ENCODE assay signal across 8 mouse cellular contexts in the genomic region with DNA sequence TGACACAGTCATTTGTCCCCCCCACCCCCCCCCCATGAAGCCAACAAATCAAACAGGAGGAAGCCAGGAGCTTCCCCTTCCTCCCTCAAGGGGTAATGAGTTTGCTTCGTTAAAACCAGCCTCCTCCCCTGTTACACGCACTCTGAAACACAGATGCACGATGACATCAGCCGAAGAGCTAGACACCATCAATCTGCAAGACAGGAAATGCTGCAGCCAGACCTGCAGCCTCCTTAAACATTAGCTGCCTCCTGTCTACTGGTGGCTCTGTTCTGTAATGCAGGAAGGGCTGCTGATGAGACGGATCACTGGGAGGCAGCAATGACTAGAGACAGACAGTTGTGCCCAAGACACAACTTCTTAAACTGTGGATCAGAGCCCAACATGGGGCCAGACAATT.
DNase-seq lines count a peak whose midpoint lies in the region; ATAC-seq and TF ChIP-seq lines count a peak whose summit lies in the region.

No protein-coding gene starts in this region.

- H3K27ac ChIP-seq in bone marrow macrophage, adult 2 months (ENCODE audit: insufficient read depth, low read depth, low read length), result peak overlapping the region; percentile 90
- 0 out of 2 replicates have a peak overlapping the region, but pooled peaks have one; percentile 49 for H3K27ac ChIP-seq in kidney, adult 2 months (ENCODE audit: insufficient read depth, low read depth, low read length)

- H3K27me3 ChIP-seq in kidney, adult 2 months (replicated peaks; ENCODE audit: control insufficient read depth, insufficient read depth, low read length), result no peaks in the 10 kb centered on the region

- H3K4me1 ChIP-seq in bone marrow macrophage, adult 2 months (ENCODE audit: control insufficient read depth, insufficient read depth, low read length), result peaks cover 44% of the 10 kb centered on the region
- 0 out of 2 replicates have a peak, but pooled peaks cover 4% of the 10 kb centered on the region for H3K4me1 ChIP-seq in kidney, adult 2 months (ENCODE audit: control insufficient read depth, insufficient read depth, low read length)

- TF ChIP-seq POLR2A in bone marrow macrophage, adult 2 months (IDR thresholded peaks at IDR 0.05; ENCODE audit: borderline replicate concordance, low read depth, low read length), result no peak
- no peak for TF ChIP-seq POLR2A in kidney, adult 2 months (IDR thresholded peaks at IDR 0.05; ENCODE audit: low read depth, low read length)

- ATAC-seq in megakaryocyte progenitor cell, adult 5-6 weeks (replicated peaks; ENCODE audit: poor library complexity), result peak; percentile 58
- ATAC-seq in megakaryocyte-erythroid progenitor cell, adult 5-6 weeks (replicated peaks; ENCODE audit: low FRiP score, low TSS enrichment, poor library complexity, severe bottlenecking), result no peak

- H3K4me3 ChIP-seq in bone marrow macrophage, adult 2 months (ENCODE audit: insufficient read depth, low read length), result peak overlapping the region; percentile 13; the same call in 1 of the 2 replicates
- H3K4me3 ChIP-seq in kidney, adult 2 months (ENCODE audit: insufficient read depth, low read depth, low read length), result no peak overlapping the region

- H3K36me3 ChIP-seq in kidney, adult 2 months (ENCODE audit: control insufficient read depth, insufficient read depth, low read length), result no peaks in the 10 kb centered on the region

- peak; percentile 90 for DNase-seq in heart, adult 11 months
- DNase-seq in heart, postnatal 25 days (ENCODE audit: low spot score), result no peak
- peak; percentile 56 for DNase-seq in kidney, adult 2 months
- no peak for DNase-seq in left cerebral cortex, postnatal 36 days (ENCODE audit: low spot score in 2 of 2)
- DNase-seq in urinary bladder, postnatal 25 days (ENCODE audit: low spot score), result no peak

- no peak for TF ChIP-seq CTCF in bone marrow macrophage, adult 2 months (IDR thresholded peaks at IDR 0.05; ENCODE audit: low read depth, low read length)
- 0 out of 2 replicates have a peak, but pooled peaks have one; percentile 1 for TF ChIP-seq CTCF in kidney, adult 2 months (conservative IDR thresholded peaks at IDR 0.05; ENCODE audit: insufficient read depth, insufficient read length, low read depth, low read length)

- WGBS in kidney, adult 2 months, result 25% methylated on average over 5 of the region's 5 CpGs

- intact Hi-C loops in heart, postnatal 25 days (cut with DNase I), result no loop called here
- intact Hi-C loops in left cerebral cortex, postnatal 36 days (cut with DNase I), result no loop called here

Comparison
In these comparisons a context has a peak if more than half of its experiments do, and no peak if none do; other contexts are left out.
1. DNase-seq: peak in heart, adult 11 months (single experiment) and kidney, adult 2 months (single experiment); none in heart, postnatal 25 days (single experiment), left cerebral cortex, postnatal 36 days (0 of 2) and urinary bladder, postnatal 25 days (single experiment).